Mouse (Mus musculus): ENCODE results near the gene Eif3i. TPM values are rescaled to one million over a fixed set of nuclear protein-coding genes. Genes with fewer than 3 reads are reported as not detected.

Gene Eif3i
- polyA plus RNA-seq, 1 experiment from 2014 or later = 239 TPM

GRCm38 (mm10) chr4:129571551-129572084, 28.8 kb downstream of the Eif3i start:
- no peak for ATAC-seq (ENCODE audit: insufficient read depth, low FRiP score)
- H3K27ac ChIP-seq (ENCODE audit: low read length) = no peak overlapping the region

GRCm38 (mm10) chr4:129570028-129570427, 30.4 kb downstream of the Eif3i start:
- H3K27me3 ChIP-seq (ENCODE audit: control insufficient read depth, insufficient read depth, low read length) = no peaks in the 10 kb centered on the region
- no peak overlapping the region for H3K4me2 ChIP-seq (ENCODE audit: low read depth, low read length)
- H3K4me3 ChIP-seq (replicated peaks; ENCODE audit: low read length) = no peak overlapping the region
- H3K9ac ChIP-seq (ENCODE audit: low read length) = no peak overlapping the region
- 0 out of 2 replicates have a peak, but pooled peaks cover under 1% of the 10 kb centered on the region for H3K4me1 ChIP-seq (ENCODE audit: control insufficient read depth, insufficient read depth, low read length)
- no peak for ATAC-seq (ENCODE audit: insufficient read depth, low FRiP score)
- no peak overlapping the region for H3K27ac ChIP-seq (ENCODE audit: low read length)
- no peaks in the 10 kb centered on the region for H3K9me3 ChIP-seq (replicated peaks; ENCODE audit: control insufficient read depth, low read length)
- no peaks in the 10 kb centered on the region for H3K36me3 ChIP-seq (ENCODE audit: control insufficient read depth, insufficient read depth, low read length)
- WGBS = 86% methylated on average over 6 of the region's 6 CpGs

More at GRCm38 (mm10) chr4:129571551-129572084, 28.8 kb downstream of the Eif3i start:
- no peak overlapping the region for H3K4me2 ChIP-seq (ENCODE audit: low read depth, low read length)
- H3K36me3 ChIP-seq (ENCODE audit: control insufficient read depth, insufficient read depth, low read length) = no peaks in the 10 kb centered on the region
- H3K9ac ChIP-seq (ENCODE audit: low read length) = no peak overlapping the region
- H3K27me3 ChIP-seq (ENCODE audit: control insufficient read depth, insufficient read depth, low read length) = no peaks in the 10 kb centered on the region
- WGBS = 73% methylated on average over 8 of the region's 8 CpGs
- H3K9me3 ChIP-seq (replicated peaks; ENCODE audit: control insufficient read depth, low read length) = no peaks in the 10 kb centered on the region
- 0 out of 2 replicates have a peak, but pooled peaks cover 2% of the 10 kb centered on the region for H3K4me1 ChIP-seq (ENCODE audit: control insufficient read depth, insufficient read depth, low read length)
- no peak overlapping the region for H3K4me3 ChIP-seq (replicated peaks; ENCODE audit: low read length)

- H3K4me1 ChIP-seq (ENCODE audit: control insufficient read depth, insufficient read depth, low read length) = peaks cover 5% of the 10 kb centered on the region; the same call in 1 of the 2 replicates
- H3K27me3 ChIP-seq (ENCODE audit: control insufficient read depth, insufficient read depth, low read length) = no peaks in the 10 kb centered on the region
- WGBS = 91% methylated on average over 7 of the region's 7 CpGs
- no peak overlapping the region for H3K9ac ChIP-seq (ENCODE audit: low read length)
- no peak overlapping the region for H3K27ac ChIP-seq (ENCODE audit: low read length)
- H3K4me3 ChIP-seq (replicated peaks; ENCODE audit: low read length) = no peak overlapping the region
- no peaks in the 10 kb centered on the region for H3K9me3 ChIP-seq (replicated peaks; ENCODE audit: control insufficient read depth, low read length)
- H3K4me2 ChIP-seq (ENCODE audit: low read depth, low read length) = no peak overlapping the region
- no peak for ATAC-seq (ENCODE audit: insufficient read depth, low FRiP score)
- no peaks in the 10 kb centered on the region for H3K36me3 ChIP-seq (ENCODE audit: control insufficient read depth, insufficient read depth, low read length)
Measured at GRCm38 (mm10) chr4:129568366-129568765, 32.1 kb downstream of the Eif3i start.

- H3K4me3 ChIP-seq (replicated peaks; ENCODE audit: low read length) = no peak overlapping the region
- no peaks in the 10 kb centered on the region for H3K27me3 ChIP-seq (ENCODE audit: control insufficient read depth, insufficient read depth, low read length)
- no peak for ATAC-seq (ENCODE audit: insufficient read depth, low FRiP score)
- H3K36me3 ChIP-seq (ENCODE audit: control insufficient read depth, insufficient read depth, low read length) = no peaks in the 10 kb centered on the region
- 70% methylated on average over 6 of the region's 6 CpGs for WGBS
- H3K4me2 ChIP-seq (ENCODE audit: low read depth, low read length) = no peak overlapping the region
- H3K4me1 ChIP-seq (ENCODE audit: control insufficient read depth, insufficient read depth, low read length) = peaks cover 5% of the 10 kb centered on the region; the same call in 1 of the 2 replicates
- no peaks in the 10 kb centered on the region for H3K9me3 ChIP-seq (replicated peaks; ENCODE audit: control insufficient read depth, low read length)
- H3K27ac ChIP-seq (ENCODE audit: low read length) = no peak overlapping the region
- no peak overlapping the region for H3K9ac ChIP-seq (ENCODE audit: low read length)
Measured at GRCm38 (mm10) chr4:129565139-129565538, 35.3 kb downstream of the Eif3i start.

- H3K27me3 ChIP-seq (ENCODE audit: control insufficient read depth, insufficient read depth, low read length) = no peaks in the 10 kb centered on the region
- no peaks in the 10 kb centered on the region for H3K36me3 ChIP-seq (ENCODE audit: control insufficient read depth, insufficient read depth, low read length)
- H3K4me1 ChIP-seq (ENCODE audit: control insufficient read depth, insufficient read depth, low read length) = peaks cover 5% of the 10 kb centered on the region; the same call in 1 of the 2 replicates
- no peak overlapping the region; the same call in 1 of the 2 replicates for H3K9ac ChIP-seq (ENCODE audit: low read length)
- no peak overlapping the region for H3K4me2 ChIP-seq (ENCODE audit: low read depth, low read length)
- H3K27ac ChIP-seq (ENCODE audit: low read length) = peak overlapping the region; percentile 4; the same call in 1 of the 2 replicates
- 17% methylated on average over 8 of the region's 8 CpGs for WGBS
- no peak overlapping the region for H3K4me3 ChIP-seq (replicated peaks; ENCODE audit: low read length)
- peak; percentile 37; the same call in 1 of the 2 replicates for ATAC-seq (ENCODE audit: insufficient read depth, low FRiP score)
- H3K9me3 ChIP-seq (replicated peaks; ENCODE audit: control insufficient read depth, low read length) = no peaks in the 10 kb centered on the region
Measured at GRCm38 (mm10) chr4:129563718-129564117, 36.7 kb downstream of the Eif3i start.

GRCm38 (mm10) chr4:129561184-129561583, 39.3 kb downstream of the Eif3i start:
- H3K4me2 ChIP-seq (ENCODE audit: low read depth, low read length) = no peak overlapping the region
- H3K9me3 ChIP-seq (replicated peaks; ENCODE audit: control insufficient read depth, low read length) = no peaks in the 10 kb centered on the region
- H3K4me3 ChIP-seq (replicated peaks; ENCODE audit: low read length) = no peak overlapping the region
- peaks cover 14% of the 10 kb centered on the region for H3K4me1 ChIP-seq (ENCODE audit: control insufficient read depth, insufficient read depth, low read length)
- no peaks in the 10 kb centered on the region for H3K36me3 ChIP-seq (ENCODE audit: control insufficient read depth, insufficient read depth, low read length)
- H3K9ac ChIP-seq (ENCODE audit: low read length) = no peak overlapping the region
- 78% methylated on average over 5 of the region's 5 CpGs for WGBS
- H3K27me3 ChIP-seq (ENCODE audit: control insufficient read depth, insufficient read depth, low read length) = no peaks in the 10 kb centered on the region
- ATAC-seq (ENCODE audit: insufficient read depth, low FRiP score) = no peak
- no peak overlapping the region for H3K27ac ChIP-seq (ENCODE audit: low read length)

GRCm38 (mm10) chr4:129558321-129558955, 42.0 kb downstream of the Eif3i start:
- H3K4me2 ChIP-seq (ENCODE audit: low read depth, low read length) = no peak overlapping the region
- no peak overlapping the region for H3K4me3 ChIP-seq (replicated peaks; ENCODE audit: low read length)
- ATAC-seq (ENCODE audit: insufficient read depth, low FRiP score) = no peak
- no peak overlapping the region for H3K27ac ChIP-seq (ENCODE audit: low read length)
- no peak overlapping the region for H3K9ac ChIP-seq (ENCODE audit: low read length)
- no peaks in the 10 kb centered on the region for H3K36me3 ChIP-seq (ENCODE audit: control insufficient read depth, insufficient read depth, low read length)
- peaks cover 10% of the 10 kb centered on the region for H3K4me1 ChIP-seq (ENCODE audit: control insufficient read depth, insufficient read depth, low read length)
- WGBS = 82% methylated on average over 12 of the region's 12 CpGs
- no peaks in the 10 kb centered on the region for H3K9me3 ChIP-seq (replicated peaks; ENCODE audit: control insufficient read depth, low read length)
- H3K27me3 ChIP-seq (ENCODE audit: control insufficient read depth, insufficient read depth, low read length) = no peaks in the 10 kb centered on the region

GRCm38 (mm10) chr4:129557256-129557808, 43.1 kb downstream of the Eif3i start:
- no peaks in the 10 kb centered on the region for H3K36me3 ChIP-seq (ENCODE audit: control insufficient read depth, insufficient read depth, low read length)
- peaks cover 10% of the 10 kb centered on the region for H3K4me1 ChIP-seq (ENCODE audit: control insufficient read depth, insufficient read depth, low read length)
- H3K9me3 ChIP-seq (replicated peaks; ENCODE audit: control insufficient read depth, low read length) = no peaks in the 10 kb centered on the region
- peak overlapping the region; percentile 64 for H3K4me3 ChIP-seq (replicated peaks; ENCODE audit: low read length)
- H3K27me3 ChIP-seq (ENCODE audit: control insufficient read depth, insufficient read depth, low read length) = no peaks in the 10 kb centered on the region
- peak overlapping the region; percentile 74; the same call in 1 of the 2 replicates for H3K27ac ChIP-seq (ENCODE audit: low read length)
- H3K9ac ChIP-seq (ENCODE audit: low read length) = peak overlapping the region; percentile 71
- no peak for ATAC-seq (ENCODE audit: insufficient read depth, low FRiP score)
- H3K4me2 ChIP-seq (ENCODE audit: low read depth, low read length) = peak overlapping the region; percentile 94
- 75% methylated on average over 9 of the region's 9 CpGs for WGBS

GRCm38 (mm10) chr4:129556532-129557223, 43.8 kb downstream of the Eif3i start:
- peak overlapping the region; percentile 64 for H3K4me3 ChIP-seq (replicated peaks; ENCODE audit: low read length)
- H3K36me3 ChIP-seq (ENCODE audit: control insufficient read depth, insufficient read depth, low read length) = no peaks in the 10 kb centered on the region
- peak; percentile 87 for ATAC-seq (ENCODE audit: insufficient read depth, low FRiP score)
- H3K9me3 ChIP-seq (replicated peaks; ENCODE audit: control insufficient read depth, low read length) = no peaks in the 10 kb centered on the region
- H3K27me3 ChIP-seq (ENCODE audit: control insufficient read depth, insufficient read depth, low read length) = no peaks in the 10 kb centered on the region
- peak overlapping the region; percentile 74 for H3K27ac ChIP-seq (ENCODE audit: low read length)
- peak overlapping the region; percentile 94 for H3K4me2 ChIP-seq (ENCODE audit: low read depth, low read length)
- peaks cover 10% of the 10 kb centered on the region for H3K4me1 ChIP-seq (ENCODE audit: control insufficient read depth, insufficient read depth, low read length)
- WGBS = 6% methylated on average over 32 of the region's 33 CpGs
- H3K9ac ChIP-seq (ENCODE audit: low read length) = peak overlapping the region; percentile 71
